Mouse (Mus musculus) gastrocnemius, adult 8-10 months (tissue): Measurements from ENCODE around the gene Pnliprp2. TPM values are rescaled to one million over a fixed set of nuclear protein-coding genes. Genes with fewer than 3 reads are reported as not detected.

Experiments
- DNase-seq, 2 experiments: peaks; one replicate each; pipeline ENCODE4 v3.0.0; 2022; ENCODE audit warnings: low spot score in 2 of 2
- total RNA-seq, 4 experiments: library from RNA; stranded (reverse); gene quantifications; 2 replicates each; pipeline ENCODE4 v1.2.4; 2022

Gene Pnliprp2
- total RNA-seq, 4 experiments from 2014 or later: not detected

DNA sequence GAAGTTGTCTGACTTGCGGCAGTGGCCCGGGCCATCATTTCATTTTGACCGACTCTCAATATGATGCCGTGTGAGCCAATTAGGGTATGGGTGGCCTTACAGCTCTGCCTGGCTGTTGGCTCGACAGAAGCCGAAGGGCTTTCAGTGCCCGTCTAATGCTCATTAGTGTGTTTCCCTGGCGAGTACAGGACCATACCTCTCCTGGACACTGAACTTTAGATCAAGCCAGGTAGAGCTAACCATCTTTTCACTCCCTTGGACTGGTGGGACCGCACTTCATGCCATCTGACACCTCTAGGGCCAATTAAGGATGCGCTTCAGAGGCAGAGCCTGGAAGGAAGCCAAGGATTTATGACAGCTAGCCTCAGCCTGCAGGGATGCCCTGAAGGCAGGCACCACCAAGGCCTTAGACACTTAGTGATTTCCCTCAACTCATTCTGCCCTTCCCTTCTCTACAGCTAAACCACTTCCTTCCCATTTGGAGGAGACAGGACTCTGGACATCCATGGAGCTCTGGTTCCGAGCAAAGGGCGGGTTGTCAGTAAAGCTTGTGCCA is 35.7 kb downstream of the Pnliprp2 start:
- DNase-seq: no peak

DNA sequence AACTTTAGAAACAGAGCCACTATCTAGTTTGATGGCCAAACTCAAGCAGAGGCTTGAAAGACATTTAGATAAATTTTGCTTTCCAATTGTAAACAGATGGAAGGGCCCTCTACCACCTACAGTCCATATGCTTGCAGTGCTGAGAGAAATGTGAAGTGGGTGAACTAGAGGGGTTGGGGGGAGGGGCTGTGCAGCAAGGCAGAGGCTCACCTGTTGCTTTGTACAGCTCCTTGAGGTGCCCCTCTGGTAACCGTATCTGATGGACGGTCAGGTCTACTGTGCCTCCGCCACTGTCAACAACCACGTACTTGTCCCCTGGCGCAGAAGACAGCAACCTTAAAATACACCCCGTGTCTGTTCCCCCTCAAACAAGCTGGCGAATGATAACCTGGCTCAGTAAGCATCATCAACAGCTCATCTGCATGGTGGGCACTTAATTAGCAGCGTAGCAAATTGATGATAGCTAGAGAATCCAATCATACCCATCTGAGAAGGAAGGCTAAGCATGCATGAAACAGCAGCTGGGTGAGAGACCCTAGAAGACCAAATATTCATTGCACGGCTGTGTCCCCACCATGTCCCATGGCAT is 45.8 kb downstream of the Pnliprp2 start:
- DNase-seq: no peak

DNA sequence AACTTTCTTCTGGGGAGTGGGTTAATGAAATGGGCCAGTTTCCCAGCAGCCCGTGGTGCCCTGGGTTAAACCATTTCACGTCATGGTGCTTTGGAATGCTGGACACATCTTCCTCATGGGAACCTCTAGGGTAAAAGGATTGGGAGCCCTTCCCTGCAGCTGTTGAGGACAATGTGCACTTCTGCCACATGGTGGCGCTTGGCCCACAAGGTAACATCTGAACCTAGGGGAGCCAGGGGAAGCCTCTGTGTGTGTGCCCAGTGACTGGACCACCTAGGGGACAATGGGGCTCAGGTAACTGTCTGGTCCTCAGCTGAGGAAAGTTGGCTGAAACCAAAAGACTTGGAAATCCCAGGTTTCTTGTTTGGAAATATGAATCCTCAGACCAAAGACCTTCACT is 46.8 kb downstream of the Pnliprp2 start:
- peak; percentile 40 to 58 for DNase-seq

DNA sequence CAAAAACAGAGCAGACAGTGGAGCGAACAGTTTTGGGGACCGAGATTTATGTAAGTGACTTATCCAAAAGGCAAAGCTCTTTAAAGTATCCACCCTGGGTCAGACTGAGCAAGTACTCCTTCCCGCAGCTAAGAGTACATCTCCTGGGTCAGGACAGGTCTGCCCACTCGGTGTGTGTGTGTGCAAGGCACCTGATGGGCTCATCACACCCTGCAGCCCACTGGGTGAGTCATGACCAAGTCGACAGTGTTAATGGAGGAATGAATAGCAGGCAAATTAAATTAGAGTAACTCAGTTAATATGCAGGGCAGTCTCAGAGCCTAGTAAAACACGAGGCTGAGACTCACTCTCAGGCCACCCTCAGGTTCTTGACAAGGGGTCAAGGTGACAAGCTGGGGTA is 49.3 kb downstream of the Pnliprp2 start:
- no peak for DNase-seq

DNA sequence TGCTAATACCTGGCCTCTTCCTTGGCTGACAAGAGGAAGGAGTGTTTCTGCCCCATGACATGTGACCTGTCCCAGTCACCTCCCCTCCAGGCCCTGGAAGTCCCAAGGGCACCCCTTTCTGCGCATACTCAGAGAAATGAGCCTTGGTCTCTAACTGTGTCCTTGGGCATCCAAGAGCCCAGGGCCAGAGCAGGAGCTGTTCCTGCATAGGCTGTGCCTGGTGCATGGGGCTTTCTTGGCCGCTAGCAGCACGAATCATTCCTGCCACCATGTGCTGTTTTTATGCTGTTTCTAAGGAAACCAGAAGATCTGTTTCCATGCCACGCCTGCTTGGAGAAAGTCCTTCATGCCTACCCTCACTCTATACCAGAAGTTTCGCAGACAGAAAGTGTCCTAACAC is 51.0 kb downstream of the Pnliprp2 start:
- DNase-seq: no peak

DNA sequence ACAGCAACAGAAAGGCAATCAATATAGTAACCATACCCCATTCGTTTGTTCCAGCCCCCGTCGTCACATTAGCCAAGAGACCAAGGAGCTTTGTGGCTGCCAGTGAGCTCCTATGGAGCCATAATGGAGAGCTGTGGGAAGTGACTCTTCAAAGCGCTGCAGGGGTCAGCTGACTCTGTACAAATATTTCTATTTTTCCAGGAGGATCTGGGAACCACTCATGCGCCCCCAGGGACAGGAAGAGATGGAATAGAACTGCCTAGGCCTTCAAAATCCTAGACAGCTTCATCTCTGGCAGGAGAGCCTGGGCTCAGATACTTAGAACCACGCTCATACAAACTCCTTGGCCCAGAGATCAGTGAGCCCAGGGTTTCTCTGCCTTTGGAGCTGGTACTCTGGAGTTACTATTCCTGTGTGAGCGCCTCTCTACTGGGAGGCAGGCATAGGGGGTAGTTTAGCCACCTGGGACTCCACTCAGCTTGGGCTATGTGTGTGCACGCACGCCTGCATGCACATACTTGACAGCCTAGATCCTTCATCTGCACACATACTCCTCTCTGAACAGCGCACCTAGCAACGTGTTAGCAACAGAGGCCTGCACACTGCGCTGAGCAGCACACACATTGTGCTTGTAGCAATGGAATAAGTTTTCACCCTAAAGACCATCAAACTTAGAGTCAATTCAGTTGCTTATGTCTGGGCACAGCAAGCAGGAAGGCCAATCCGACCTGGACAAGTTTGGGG is 55.8 kb downstream of the Pnliprp2 start:
- DNase-seq: no peak

DNA sequence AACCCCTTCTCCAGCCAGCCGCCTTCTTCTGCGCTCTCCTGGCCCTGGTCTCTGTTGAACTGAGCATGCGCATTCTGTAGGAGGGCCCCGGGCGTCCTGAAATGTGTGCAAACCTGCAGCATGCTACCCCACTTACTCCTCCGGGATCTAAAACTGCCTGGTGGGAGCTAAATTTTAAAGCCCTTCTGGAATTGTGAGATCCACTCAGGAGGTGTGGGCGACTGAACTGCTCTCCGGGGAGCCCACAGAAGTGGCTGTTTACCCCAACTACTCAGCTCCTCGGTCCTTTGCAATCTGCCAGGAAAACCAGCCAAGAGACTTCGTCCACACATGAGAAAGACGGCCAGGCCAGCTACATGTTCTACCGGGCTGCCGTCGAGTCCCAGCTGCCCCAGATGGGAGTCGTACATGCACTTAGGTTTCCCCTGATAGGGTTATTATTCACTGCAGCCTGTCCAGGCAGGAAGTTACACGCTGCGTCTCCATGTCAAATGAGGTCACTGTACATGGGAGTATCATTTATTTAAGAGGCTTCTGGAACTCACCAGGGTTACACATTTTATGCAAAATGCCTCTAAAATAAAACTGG is 57.0 kb downstream of the Pnliprp2 start:
- peak; percentile 28 to 51 for DNase-seq

DNA sequence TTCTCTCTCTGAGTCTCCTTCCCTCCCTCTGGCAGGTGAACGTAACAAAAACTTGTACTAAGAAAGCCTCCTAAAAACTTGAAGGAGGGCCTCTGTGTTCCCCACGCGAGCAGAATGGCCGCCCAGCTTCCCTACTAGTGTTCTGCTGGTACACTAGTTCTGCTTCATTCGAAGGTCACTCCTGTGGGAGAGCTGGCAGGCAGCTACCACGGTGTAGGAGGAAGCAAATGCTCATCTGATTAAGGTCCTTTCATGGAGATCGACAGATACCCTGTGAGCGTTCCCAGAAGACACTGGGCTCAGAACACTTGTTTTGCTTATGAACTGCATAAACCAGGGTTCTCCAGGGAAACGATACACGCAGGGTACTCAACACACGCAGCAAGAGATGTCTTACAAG is 57.9 kb downstream of the Pnliprp2 start:
- DNase-seq: no peak

DNA sequence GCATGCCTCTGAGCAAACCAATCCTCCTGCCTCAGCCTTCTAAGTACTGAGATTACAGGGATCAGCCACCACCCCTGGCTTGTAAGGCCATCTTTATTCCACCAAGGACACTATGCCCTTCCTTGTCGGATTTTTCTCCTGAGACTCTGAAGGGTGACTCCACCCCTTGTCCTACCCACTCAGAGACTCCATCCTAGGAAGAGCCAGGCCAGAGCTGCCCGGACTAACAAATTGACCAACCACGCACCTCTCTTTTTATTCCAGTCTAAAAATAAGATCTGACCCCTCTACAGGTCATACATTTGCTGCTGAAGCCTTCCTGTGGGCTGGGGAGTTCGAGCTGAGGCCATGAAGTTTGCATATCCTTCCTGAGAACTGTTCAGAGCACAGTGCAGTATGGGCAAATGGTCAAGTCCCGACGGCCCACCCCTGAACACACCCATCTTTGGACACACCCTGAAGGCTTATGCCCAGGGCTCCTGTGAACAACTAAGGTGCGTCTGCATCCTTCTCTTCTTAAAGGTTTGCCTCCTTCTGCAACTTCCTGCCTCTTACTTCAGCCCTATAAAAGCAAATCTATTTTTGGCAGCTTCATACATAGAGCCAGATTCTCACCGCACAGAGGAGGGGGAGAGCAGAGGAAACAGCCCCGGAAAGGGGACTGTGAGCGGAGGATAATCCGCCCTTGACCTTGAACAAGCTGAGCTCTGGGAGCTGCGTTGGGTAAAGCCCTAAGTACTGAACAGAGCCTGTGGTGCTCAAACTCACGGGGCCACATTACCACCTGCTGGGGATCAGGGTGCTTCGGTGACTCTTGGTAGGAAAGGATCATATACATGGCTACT is 59.3 kb downstream of the Pnliprp2 start:
- no peak for DNase-seq

DNA sequence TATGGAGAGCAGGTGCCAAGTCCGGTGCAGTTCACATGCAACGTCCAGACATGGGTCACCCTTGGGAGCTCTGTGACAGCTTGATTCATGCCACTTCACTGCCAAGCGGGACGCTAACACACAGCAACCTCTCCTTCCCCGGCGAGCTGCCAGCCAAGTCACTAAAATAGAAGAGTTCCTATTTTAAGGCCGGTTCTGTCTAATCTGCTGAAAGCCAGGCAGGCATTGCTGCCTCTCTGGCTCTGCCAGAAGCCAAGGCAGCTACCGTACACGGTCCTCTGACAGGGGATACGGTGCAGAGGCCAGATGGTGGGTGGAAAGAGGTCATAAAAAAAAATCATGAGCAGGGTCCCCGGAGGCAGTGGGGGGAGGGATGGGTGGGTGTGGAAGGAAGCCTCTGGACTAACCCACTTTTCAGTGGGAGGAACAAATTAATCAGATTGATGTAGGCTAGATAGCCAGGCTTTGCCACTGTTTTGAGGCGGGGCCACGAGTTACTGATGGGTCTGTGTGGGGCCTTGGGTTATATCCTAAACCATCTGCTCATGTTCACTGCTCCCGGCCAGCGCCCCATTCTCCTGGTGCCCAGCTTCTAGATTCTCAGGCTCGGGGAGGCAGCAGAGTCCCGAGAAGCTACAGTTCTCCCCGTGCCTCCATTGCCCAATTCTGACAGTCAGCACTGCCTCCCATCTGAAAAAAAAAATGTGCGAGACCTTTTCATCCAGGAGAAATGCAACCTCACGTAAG is 63.1 kb downstream of the Pnliprp2 start:
- DNase-seq: peak; percentile 84 to 94

DNA sequence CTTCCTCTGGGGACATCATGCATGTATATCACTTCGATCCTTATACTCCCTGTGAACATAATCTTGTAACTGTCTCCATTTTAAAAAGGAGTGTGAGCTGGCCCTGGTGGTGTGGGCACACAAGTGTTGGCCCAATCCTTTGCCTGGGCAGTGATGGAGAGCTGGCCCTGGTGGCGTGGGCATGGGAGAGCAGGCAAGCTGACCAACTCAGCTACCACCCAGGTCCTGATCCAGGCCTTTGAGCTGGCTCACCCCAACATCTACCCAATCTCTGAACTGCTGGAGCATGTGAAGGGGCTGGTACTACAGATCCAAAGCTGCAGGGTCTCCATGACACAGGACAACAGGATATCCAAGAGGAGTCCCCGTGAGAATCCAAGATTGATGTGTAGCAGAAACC is 63.8 kb downstream of the Pnliprp2 start:
- no peak for DNase-seq

DNA sequence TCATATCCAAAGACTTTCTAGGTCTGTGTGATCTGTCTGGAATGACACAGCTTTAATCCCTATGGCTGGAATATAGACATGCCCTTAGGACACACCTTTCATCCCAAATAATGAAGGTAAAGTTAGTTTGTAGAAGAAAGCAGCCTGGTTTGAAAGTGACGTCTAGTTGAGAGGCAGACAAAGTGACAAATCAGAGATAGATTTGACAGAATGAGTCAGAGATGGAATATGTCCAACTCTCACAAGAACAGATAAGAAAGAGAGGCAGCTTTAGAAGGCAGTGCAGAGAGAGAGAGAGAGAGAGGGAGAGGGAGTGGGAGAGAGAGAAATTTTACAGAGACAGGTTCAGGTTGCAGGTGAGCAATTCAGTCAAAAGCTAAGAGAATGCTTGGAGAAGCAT is 64.8 kb downstream of the Pnliprp2 start:
- DNase-seq: no peak

Other genes starting within 250 kb of the Pnliprp2 start
- not detected for gene Ccdc172, start 247.7 kb upstream of the Pnliprp2 start, total RNA-seq
- not detected for gene Pnlip, start 107.2 kb upstream of the Pnliprp2 start, total RNA-seq
- not detected for gene Pnliprp1, start 30.8 kb upstream of the Pnliprp2 start, total RNA-seq
- gene 1700019N19Rik, start 34.7 kb downstream of the Pnliprp2 start, total RNA-seq: not detected
- not detected for gene Eno4, start 183.7 kb downstream of the Pnliprp2 start, total RNA-seq
- gene Hspa12a, start 183.9 kb downstream of the Pnliprp2 start, total RNA-seq: 1 to 10 TPM; 1.7 to 4.2 (median 3.6) TPM